Mouse (Mus musculus): ENCODE results near the gene Ripply3. TPM values are rescaled to one million over a fixed set of nuclear protein-coding genes. Genes with fewer than 3 reads are reported as not detected.

Gene Ripply3
- polyA plus RNA-seq, 1 experiment: not detected

DNA sequence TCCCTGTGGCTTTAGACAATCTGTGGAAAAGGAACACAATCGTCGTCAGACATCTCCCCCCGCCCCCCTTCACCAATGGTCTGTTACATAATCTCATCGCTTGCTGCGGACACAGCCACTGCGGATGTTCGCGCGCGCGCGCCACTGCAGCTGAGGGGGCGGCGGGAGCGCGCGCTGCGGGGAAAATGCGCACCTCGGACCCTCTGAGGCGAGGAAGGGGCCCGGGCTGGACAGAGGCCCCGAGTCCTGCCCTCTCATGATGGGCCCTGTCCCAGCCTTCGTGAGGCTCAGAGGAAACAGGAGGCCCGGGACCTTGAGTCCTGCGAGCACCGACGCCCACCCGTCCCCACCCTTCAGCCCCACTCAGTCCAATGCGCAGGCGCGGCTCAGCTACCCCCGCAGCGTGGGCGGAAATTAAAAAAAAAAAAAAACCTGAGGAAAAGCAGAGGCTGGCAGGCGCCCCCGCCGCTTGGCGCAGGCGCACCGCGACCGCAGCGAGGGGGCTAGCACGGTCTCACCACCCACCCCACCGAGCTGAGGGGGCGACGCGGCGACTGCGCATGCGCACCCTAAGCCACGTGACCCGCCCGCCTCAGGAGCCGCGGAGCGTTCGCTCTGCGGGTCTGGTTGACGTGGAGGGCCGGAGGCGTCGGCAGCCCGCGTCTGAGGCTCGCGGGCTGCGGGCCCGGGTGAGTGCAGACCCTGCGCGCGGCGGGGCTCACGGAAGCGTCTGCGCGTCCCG lies 42.1 kb downstream of the Ripply3 start, which contains the start of gene Ttc3:
TSS of gene Ttc3 (plus strand) at position 446 of the 742 bp plus-strand sequence.
- H3K27ac ChIP-seq (ENCODE audit: insufficient read depth, low read depth, low read length): peak within 1 kb of the TSS; percentile 74
- peaks cover 3% of the 10 kb centered on the region; the same call in 1 of the 2 replicates for H3K4me1 ChIP-seq (ENCODE audit: control insufficient read depth, insufficient read depth, low read length)
- peak within 1 kb of the TSS; percentile 95 for H3K4me3 ChIP-seq (ENCODE audit: insufficient read depth, low read length)
- TF ChIP-seq POLR2A (IDR thresholded peaks at IDR 0.05; ENCODE audit: borderline replicate concordance, low read depth, low read length): no peak
- no peak for TF ChIP-seq CTCF (IDR thresholded peaks at IDR 0.05; ENCODE audit: low read depth, low read length)

DNA sequence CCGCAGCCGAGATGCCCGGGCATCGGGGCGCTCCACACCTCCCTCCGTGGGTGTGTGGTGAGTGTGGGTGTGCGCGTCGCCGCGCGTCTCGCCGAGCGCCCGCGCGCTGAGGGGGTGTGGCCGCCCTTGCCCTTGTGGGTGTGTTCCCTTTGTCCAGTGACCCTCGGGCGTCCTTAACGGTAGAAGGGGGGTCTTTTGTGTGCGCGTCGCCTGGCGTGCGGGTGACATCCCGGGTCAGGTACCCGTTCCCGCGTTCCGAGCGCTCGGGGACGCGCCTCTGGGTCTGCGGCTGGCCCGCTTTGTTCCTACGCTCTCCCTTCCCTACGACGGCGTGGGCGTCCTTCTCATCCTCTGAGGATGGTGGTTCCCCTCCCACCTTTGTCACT lies 42.7 kb downstream of the Ripply3 start:
- Histone ChIP-seq H3K4me3 (ENCODE audit: insufficient read depth, low read length) (peak overlapping the region; percentile 95), H3K4me1 (ENCODE audit: control insufficient read depth, insufficient read depth, low read length) (peaks cover 4% of the 10 kb centered on the region), H3K27ac (ENCODE audit: insufficient read depth, low read depth, low read length) (peak overlapping the region; percentile 45)
- no peak for TF ChIP-seq CTCF (IDR thresholded peaks at IDR 0.05; ENCODE audit: low read depth, low read length)
- TF ChIP-seq POLR2A (IDR thresholded peaks at IDR 0.05; ENCODE audit: borderline replicate concordance, low read depth, low read length): no peak

DNA sequence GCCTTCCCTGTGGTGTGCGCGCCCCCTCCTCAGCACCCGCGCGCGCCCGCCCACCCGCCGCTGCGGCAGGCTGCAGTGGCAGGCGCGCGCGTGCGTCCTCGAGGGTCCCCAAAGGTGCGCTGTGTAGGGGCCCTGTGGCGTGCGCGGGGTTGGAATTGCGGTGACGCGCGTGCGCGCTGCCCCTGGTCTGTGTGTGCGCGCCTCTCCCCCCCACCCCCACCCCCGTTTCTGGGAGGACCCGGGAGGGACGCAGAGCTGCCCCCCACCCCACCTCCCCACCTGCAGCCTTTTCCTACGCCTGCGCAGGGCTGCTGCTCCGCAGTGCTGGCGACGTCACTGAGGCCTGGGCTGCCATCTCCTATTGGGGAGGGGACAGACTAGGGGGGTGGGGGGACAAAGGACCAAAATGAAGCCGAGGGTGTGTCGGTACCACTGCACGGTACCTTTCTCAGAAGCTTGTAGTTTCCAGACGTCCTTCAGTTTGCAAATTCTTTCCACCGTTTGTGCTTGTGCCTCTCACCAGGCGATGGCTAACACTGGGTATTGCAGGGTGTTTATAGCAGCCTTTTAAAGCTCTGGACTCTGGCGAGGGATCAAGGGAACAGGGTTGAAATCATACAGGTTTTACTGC lies 43.2 kb downstream of the Ripply3 start, which contains the start of gene Pigp:
TSS of gene Pigp (minus strand) at position 542 of the 631 bp plus-strand sequence.
- peak within 1 kb of the TSS; percentile 95 for H3K4me3 ChIP-seq (ENCODE audit: insufficient read depth, low read length)
- H3K27ac ChIP-seq (ENCODE audit: insufficient read depth, low read depth, low read length): peak within 1 kb of the TSS; percentile 45
- H3K4me1 ChIP-seq (ENCODE audit: control insufficient read depth, insufficient read depth, low read length): peaks cover 7% of the 10 kb centered on the region
- TF ChIP-seq POLR2A (IDR thresholded peaks at IDR 0.05; ENCODE audit: borderline replicate concordance, low read depth, low read length) (no peak), CTCF (IDR thresholded peaks at IDR 0.05; ENCODE audit: low read depth, low read length) (no peak)

DNA sequence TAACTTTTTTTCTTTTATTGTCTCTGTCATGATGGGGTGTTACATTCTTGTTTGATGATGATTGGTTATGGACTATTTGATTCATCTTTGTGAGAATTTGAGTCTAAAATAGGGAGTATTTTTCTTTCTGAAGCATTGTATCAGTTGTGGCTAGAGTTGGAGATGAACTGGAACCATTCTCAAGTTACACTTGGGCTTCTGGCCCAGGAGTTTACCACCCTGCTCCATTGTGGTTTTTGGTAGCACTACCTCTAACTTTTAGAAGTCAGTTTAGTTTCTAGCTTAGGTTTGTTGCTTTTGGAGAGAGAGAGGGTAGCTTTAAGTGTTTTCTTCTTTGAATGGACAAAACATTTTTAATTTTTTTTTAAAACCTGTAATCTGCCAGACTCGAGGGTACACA lies 51.2 kb downstream of the Ripply3 start:
- peaks cover 13% of the 10 kb centered on the region for H3K4me1 ChIP-seq (ENCODE audit: control insufficient read depth, insufficient read depth, low read length)
- no peak overlapping the region for H3K27ac ChIP-seq (ENCODE audit: insufficient read depth, low read depth, low read length)
- H3K4me3 ChIP-seq (ENCODE audit: insufficient read depth, low read length): no peak overlapping the region
- TF ChIP-seq POLR2A (IDR thresholded peaks at IDR 0.05; ENCODE audit: borderline replicate concordance, low read depth, low read length) (no peak), CTCF (IDR thresholded peaks at IDR 0.05; ENCODE audit: low read depth, low read length) (no peak)

DNA sequence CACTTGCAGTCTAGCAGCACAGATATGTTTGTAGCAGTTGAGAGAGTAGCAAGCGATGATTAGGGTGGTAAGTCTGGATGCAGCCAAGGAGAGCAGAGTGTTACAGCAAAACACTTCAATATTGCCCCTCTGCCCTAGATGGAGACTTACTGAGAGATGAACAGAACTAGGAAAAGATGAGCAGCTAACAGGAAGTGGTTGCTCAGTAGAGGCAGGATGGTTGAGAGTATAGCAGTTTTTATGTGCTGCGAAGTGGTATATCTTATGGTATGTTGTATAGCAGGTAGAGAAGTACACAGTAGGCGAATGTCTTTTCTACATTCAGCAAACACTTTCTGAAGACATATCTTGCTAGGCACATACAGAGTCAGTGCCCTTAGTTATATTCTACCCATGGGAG lies 55.1 kb downstream of the Ripply3 start:
- TF ChIP-seq POLR2A (IDR thresholded peaks at IDR 0.05; ENCODE audit: borderline replicate concordance, low read depth, low read length) (no peak), CTCF (IDR thresholded peaks at IDR 0.05; ENCODE audit: low read depth, low read length) (no peak)

More for the DNA sequence above, 55.1 kb downstream of the Ripply3 start:
- no peak overlapping the region for H3K27ac ChIP-seq (ENCODE audit: insufficient read depth, low read depth, low read length)
- no peak overlapping the region for H3K4me3 ChIP-seq (ENCODE audit: insufficient read depth, low read length)
- H3K4me1 ChIP-seq (ENCODE audit: control insufficient read depth, insufficient read depth, low read length): peaks cover 10% of the 10 kb centered on the region

Other genes with a start within 250 kb of the Ripply3 start
- not detected in 2 replicates for gene Sim2, start 243.5 kb upstream of the Ripply3 start, polyA plus RNA-seq (2012; ENCODE audit: insufficient read depth, insufficient read length, missing spikeins)
- 5.1 and 6.8 TPM in 2 replicates for gene Hlcs, start 14.8 kb upstream of the Ripply3 start, polyA plus RNA-seq (2012; ENCODE audit: insufficient read depth, insufficient read length, missing spikeins)
- 19.2 and 20.3 TPM in 2 replicates for gene Ttc3, start 42.2 kb downstream of the Ripply3 start, polyA plus RNA-seq (2012; ENCODE audit: insufficient read depth, insufficient read length, missing spikeins)
- gene Pigp, start 43.4 kb downstream of the Ripply3 start, polyA plus RNA-seq (2012; ENCODE audit: insufficient read depth, insufficient read length, missing spikeins): 53.9 and 54.5 TPM in 2 replicates
- 63.8 and 64.2 TPM in 2 replicates for gene Vps26c, start 198.4 kb downstream of the Ripply3 start, polyA plus RNA-seq (2012; ENCODE audit: insufficient read depth, insufficient read length, missing spikeins)
- gene Dyrk1a, start 241.6 kb downstream of the Ripply3 start, polyA plus RNA-seq (2012; ENCODE audit: insufficient read depth, insufficient read length, missing spikeins): 29.8 and 34.4 TPM in 2 replicates